Mouse (Mus musculus): ENCODE results near the gene Unc5c.

Gene Unc5c

DNA sequence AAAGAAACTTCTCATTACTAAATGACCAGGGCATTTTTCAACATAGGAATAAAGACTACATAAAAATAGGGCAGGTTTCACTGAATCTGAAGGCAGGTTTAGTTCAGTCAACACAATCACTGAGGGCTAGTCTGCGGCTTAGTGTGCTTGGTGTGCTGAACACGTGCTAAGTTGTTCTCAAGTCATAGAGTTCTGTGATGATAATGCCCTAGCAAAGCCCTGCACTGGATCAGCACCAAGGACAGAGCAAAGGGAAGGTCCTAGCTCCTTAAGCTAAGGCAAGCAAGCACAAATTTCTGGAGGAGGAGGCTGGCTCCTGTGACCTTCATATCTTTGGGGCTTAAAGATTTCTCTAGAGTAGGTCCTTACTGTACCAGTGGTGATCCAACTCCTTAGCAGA is 346.3 kb downstream of the Unc5c start:
- no peak for DNase-seq (ENCODE audit: low spot score in 2 of 2)

DNA sequence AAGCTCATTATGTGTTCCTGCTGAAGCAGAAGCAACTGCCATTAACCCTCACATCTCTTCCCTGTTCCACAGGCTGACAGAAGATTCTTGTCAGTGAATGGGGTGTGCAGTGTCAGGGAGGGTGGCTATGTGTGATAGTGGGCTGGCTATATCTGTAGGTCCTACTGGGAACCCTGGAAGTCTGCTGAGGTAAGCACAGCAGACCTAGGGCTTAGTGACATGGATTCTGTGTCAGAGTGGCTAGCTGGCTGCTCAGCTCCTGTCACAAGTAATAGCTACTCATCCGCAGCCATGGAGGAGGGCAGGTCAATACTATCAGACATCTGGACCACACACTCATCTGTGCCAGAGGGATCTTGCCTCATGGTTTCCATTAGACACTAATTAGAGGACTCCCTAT is 349.8 kb downstream of the Unc5c start:
- DNase-seq (ENCODE audit: low spot score in 2 of 2), result no peak

GRCm38 (mm10) chr3:141818615-141819312 is 353.7 kb downstream of the Unc5c start:
- DNase-seq (ENCODE audit: low spot score in 2 of 2), result no peak

GRCm38 (mm10) chr3:141819331-141819941 is 354.4 kb downstream of the Unc5c start:
- peak in 1 of 2 experiments; percentile 41 for DNase-seq (ENCODE audit: low spot score in 2 of 2)

DNA sequence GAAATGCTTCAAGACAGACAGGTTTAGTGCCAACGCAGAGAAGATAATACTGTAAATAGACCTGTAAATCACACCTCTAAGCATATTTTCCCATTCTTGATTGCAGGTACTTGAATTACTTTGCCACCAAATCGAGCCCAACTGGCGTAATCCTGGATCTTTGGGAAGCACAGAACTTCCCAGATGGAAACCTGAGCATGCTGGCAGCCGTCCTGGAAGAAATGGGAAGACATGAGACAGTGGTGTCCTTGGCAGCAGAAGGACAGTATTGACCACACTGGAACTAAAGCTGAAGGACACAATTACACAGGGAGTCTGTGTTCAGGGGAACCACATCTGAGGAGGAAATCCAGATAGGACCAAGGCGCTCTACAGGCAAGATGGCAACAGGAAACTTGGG is 363.3 kb downstream of the Unc5c start:
- no peak for DNase-seq (ENCODE audit: low spot score in 2 of 2)

- peak in 1 of 2 experiments; percentile 70 for DNase-seq (ENCODE audit: low spot score in 2 of 2)
These were observed 366.1 kb downstream of the Unc5c start for GRCm38 (mm10) chr3:141831135-141831534.

DNA sequence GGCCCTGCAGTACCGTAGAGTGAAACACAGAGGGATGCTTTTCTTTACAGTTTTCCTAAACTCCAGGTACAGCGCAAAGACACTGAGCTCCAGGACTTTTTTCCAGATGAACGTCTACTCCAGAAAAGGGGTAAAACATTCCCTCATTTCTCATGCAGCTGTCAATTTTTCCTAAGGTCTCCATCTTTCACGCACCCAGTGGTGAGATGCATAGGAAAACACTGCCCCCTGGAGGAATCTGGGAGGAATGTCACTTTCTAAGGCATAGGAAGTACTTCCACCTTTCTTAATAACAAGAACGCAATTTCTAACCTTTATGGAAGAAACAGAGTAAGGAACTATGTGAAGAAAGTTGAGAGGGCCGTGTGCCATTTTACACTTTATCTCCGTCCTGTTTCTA is 373.8 kb downstream of the Unc5c start:
- DNase-seq (ENCODE audit: low spot score in 2 of 2), result peak in 1 of 2 experiments; percentile 24

- DNase-seq (ENCODE audit: low spot score in 2 of 2), result no peak
These were observed 384.2 kb downstream of the Unc5c start for GRCm38 (mm10) chr3:141849206-141849605.

GRCm38 (mm10) chr3:141850141-141850540 is 385.1 kb downstream of the Unc5c start:
- DNase-seq (ENCODE audit: low spot score in 2 of 2), result no peak

- DNase-seq (ENCODE audit: low spot score in 2 of 2), result no peak
These were observed 389.3 kb downstream of the Unc5c start for GRCm38 (mm10) chr3:141854339-141854738.

DNA sequence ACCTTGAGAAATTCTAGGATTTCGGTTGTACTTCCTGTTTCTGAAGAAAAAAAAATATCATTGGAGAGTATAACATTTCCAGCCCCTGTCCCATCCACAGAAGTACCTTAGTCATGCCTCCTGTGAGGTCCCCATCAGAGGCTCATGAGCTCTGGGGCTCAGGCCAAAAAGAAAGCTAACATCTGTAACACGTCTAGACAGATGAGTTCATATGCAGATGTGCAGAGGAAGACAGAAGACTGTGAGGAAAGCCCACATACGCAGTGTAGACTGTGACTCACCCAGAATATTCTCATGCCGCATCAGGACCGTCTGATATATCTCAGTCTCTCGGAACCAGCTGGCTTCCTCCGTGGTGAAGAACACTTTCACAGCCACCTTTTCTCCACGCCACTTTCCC is 392.1 kb downstream of the Unc5c start:
- no peak for DNase-seq (ENCODE audit: low spot score in 2 of 2)

GRCm38 (mm10) chr3:141862816-141863461 is 397.9 kb downstream of the Unc5c start:
- peak; percentile 29 to 53 for DNase-seq (ENCODE audit: low spot score in 2 of 2)

DNA sequence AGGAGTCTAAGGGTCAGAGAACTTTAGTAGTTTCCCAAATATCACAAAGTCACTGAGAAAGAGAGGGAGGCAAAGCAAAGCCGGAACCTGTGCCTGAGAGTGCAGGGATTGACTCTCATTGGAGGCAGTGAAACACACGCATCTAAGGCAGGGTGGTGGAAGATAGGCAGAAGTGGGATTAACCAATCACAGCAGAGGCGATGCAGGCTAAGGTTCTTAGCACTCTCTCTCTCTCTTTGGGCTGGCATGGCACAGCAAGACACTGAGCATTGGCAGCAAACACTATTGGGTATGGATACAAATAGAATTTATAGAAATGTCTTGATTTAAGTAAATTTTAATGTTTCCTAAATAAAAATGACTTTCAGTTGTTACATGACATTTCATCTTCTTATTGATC is 406.8 kb downstream of the Unc5c start:
- DNase-seq (ENCODE audit: low spot score in 2 of 2), result no peak

DNA sequence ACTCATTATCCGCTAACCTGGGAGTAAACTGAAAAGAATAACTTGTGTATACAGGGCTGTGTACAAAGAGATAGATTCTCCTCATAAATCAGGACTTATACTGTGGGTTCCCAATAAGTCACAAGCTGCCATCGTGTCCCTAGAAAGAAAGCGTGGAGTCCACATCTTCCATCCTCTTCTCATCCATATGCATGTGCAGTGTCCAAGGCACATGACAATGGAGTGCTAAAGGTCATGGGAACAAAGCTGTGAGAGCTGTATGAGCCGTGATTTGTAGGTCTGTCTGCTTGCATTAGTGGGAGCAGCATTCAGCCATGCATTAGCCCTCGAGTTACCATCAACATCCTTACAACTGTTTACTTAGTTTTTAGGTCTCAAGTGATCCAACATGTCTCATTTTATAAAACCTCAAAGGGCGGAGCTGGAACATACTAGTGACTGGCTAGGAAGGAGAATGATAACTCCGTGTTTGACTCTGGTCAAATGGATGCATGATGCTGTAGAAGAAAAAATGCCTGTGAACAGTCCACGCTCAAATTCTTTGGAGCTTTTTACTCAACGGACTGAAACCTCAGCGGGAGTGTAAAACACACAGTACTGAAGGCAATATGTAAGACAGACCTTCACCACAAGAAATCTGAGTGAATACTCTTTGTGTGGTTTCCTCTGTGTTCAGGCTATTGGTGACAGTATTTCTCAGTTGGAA is 407.5 kb downstream of the Unc5c start:
- DNase-seq (ENCODE audit: low spot score in 2 of 2), result no peak

DNA sequence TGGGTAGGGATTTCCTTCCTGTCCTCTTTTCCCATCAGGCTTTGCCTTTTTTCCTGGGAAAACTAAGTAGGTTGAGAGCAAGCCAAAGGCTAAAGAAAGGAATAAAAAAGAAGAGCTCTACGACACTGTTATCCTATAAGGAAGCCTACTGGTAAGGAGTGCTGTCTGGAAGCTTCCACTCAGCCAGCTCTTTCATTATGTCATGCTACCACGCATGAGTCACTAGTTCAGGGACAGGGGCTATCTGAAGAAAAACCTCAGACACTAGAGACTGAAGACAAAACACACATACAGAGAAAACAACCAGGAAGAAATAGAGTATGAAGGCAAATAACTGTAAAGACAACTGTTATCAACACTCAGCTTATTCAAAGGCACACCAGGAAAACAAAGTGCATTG is 417.5 kb downstream of the Unc5c start:
- no peak for DNase-seq (ENCODE audit: low spot score in 2 of 2)

DNA sequence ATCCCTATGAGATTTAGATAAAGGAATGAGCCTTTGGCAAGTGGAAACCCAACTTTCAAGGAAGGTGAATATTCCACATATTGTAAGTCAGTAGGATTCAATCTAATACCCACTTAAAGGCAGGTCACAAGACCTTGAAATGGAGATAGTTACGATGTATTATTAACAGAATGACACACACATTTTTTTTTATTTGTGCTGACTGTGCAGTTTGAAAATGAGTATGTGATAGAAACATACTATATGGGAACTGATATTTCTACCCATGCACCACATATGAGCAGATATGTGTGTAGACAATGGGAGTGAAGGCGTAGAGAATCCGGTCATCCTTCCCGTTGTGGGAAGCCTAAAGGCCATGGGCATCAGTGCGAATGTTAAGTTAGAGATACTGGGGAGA is 419.2 kb downstream of the Unc5c start:
- no peak for DNase-seq (ENCODE audit: low spot score in 2 of 2)

Data from cerebellum, postnatal 4 days (tissue).